Mouse (Mus musculus) erythroblast, embryonic 14.5 days (primary cell): ENCODE data around the gene Gm1123. TPM values are rescaled to one million over a fixed set of nuclear protein-coding genes. Genes with fewer than 3 reads are reported as not detected.

ENCODE experiments used
- H3K27me3 ChIP-seq: 2 replicates; pipeline ENCODE4 v1.6.1; 2012; ENCODE audit warnings: inconsistent platforms; ENCODE audit not compliant: control insufficient read depth
- H3K36me3 ChIP-seq: 2 replicates; pipeline ENCODE4 v1.6.1; 2012; ENCODE audit warnings: mild to moderate bottlenecking, inconsistent platforms; ENCODE audit not compliant: control insufficient read depth
- H3K4me1 ChIP-seq: 2 replicates; pipeline ENCODE4 v1.6.1; 2012; ENCODE audit warnings: inconsistent platforms; ENCODE audit not compliant: control insufficient read depth
- H3K4me3 ChIP-seq: replicated peaks from 2 replicates; pipeline ENCODE3; 2012; ENCODE audit warnings: moderate library complexity, mild to moderate bottlenecking, inconsistent platforms
- H3K9me3 ChIP-seq: 2 replicates; pipeline ENCODE4 v1.6.1; 2012; ENCODE audit warnings: low read length, inconsistent platforms, mixed read lengths; ENCODE audit not compliant: control insufficient read depth
- GATA1 ChIP-seq: IDR thresholded peaks from 2 replicates; pipeline ENCODE4 v1.6.1; 2012; ENCODE audit warnings: low read length, inconsistent platforms, mixed read lengths
- TAL1 ChIP-seq: IDR thresholded peaks from 3 replicates; pipeline ENCODE4 v1.6.1; 2012; ENCODE audit warnings: low read length, inconsistent platforms, mixed read lengths
- polyA plus RNA-seq: library from polyadenylated mRNA; stranded (reverse); fragments of >175 nt; gene quantifications from 2 replicates; pipeline ENCODE4 v1.2.3, GENCODE M21; 2012

Gene Gm1123
- polyA plus RNA-seq, 1 experiment = not detected

GRCm38 (mm10) chr9:98985800-98986475, 49.6 kb downstream of the Gm1123 start, which contains the start of gene Faim:
Faim (plus strand) TSS chr9:98986373.
- Histone ChIP-seq H3K4me1 (peaks cover 18% of the 10 kb centered on the region), H3K9me3 (no peaks in the 10 kb centered on the region), H3K4me3 (peak within 1 kb of the TSS; percentile 79), H3K27me3 (peaks cover 30% of the 10 kb centered on the region), H3K36me3 (no peaks in the 10 kb centered on the region)
- TF ChIP-seq GATA1 (no peak), TAL1 (no peak)

GRCm38 (mm10) chr9:98979431-98980416, 55.8 kb downstream of the Gm1123 start:
- peak overlapping the region; percentile 19 for H3K4me3 ChIP-seq
- H3K4me1 ChIP-seq = peaks cover 8% of the 10 kb centered on the region
- H3K27me3 ChIP-seq = peaks cover 77% of the 10 kb centered on the region
- no peaks in the 10 kb centered on the region for H3K9me3 ChIP-seq
- TF ChIP-seq GATA1 (no peak), TAL1 (no peak)
- no peaks in the 10 kb centered on the region for H3K36me3 ChIP-seq

GRCm38 (mm10) chr9:98976520-98976919, 59.0 kb downstream of the Gm1123 start:
- Histone ChIP-seq H3K9me3 (no peaks in the 10 kb centered on the region), H3K4me1 (peaks cover 8% of the 10 kb centered on the region), H3K36me3 (no peaks in the 10 kb centered on the region), H3K27me3 (peaks cover 82% of the 10 kb centered on the region), H3K4me3 (no peak overlapping the region)
- TF ChIP-seq TAL1 = no peak
- no peak for TF ChIP-seq GATA1

GRCm38 (mm10) chr9:98976081-98976480, 59.4 kb downstream of the Gm1123 start:
- Histone ChIP-seq H3K36me3 (no peaks in the 10 kb centered on the region), H3K9me3 (no peaks in the 10 kb centered on the region), H3K4me3 (no peak overlapping the region), H3K27me3 (peaks cover 84% of the 10 kb centered on the region), H3K4me1 (peaks cover 8% of the 10 kb centered on the region)
- no peak for TF ChIP-seq GATA1
- TF ChIP-seq TAL1 = no peak

GRCm38 (mm10) chr9:98974898-98975297, 60.6 kb downstream of the Gm1123 start:
- TF ChIP-seq TAL1 = no peak
- no peak for TF ChIP-seq GATA1
- Histone ChIP-seq H3K36me3 (no peaks in the 10 kb centered on the region), H3K4me3 (no peak overlapping the region), H3K27me3 (peaks cover 92% of the 10 kb centered on the region), H3K9me3 (peaks cover 6% of the 10 kb centered on the region), H3K4me1 (peaks cover 6% of the 10 kb centered on the region)

GRCm38 (mm10) chr9:98973561-98973960, 62.0 kb downstream of the Gm1123 start:
- Histone ChIP-seq H3K4me3 (no peak overlapping the region), H3K27me3 (peaks cover 89% of the 10 kb centered on the region)
- no peak for TF ChIP-seq TAL1
- no peak for TF ChIP-seq GATA1

GRCm38 (mm10) chr9:98973101-98973521, 62.4 kb downstream of the Gm1123 start:
- no peak overlapping the region for H3K4me3 ChIP-seq
- H3K9me3 ChIP-seq = peaks cover 7% of the 10 kb centered on the region
- H3K36me3 ChIP-seq = no peaks in the 10 kb centered on the region
- H3K27me3 ChIP-seq = peaks cover 90% of the 10 kb centered on the region
- TF ChIP-seq TAL1 (no peak), GATA1 (no peak)
- no peaks in the 10 kb centered on the region for H3K4me1 ChIP-seq

More at GRCm38 (mm10) chr9:98973561-98973960, 62.0 kb downstream of the Gm1123 start:
- Histone ChIP-seq H3K9me3 (peaks cover 6% of the 10 kb centered on the region), H3K36me3 (no peaks in the 10 kb centered on the region), H3K4me1 (no peaks in the 10 kb centered on the region)

- Histone ChIP-seq H3K27me3 (peaks cover 87% of the 10 kb centered on the region), H3K9me3 (peaks cover 8% of the 10 kb centered on the region), H3K4me1 (no peaks in the 10 kb centered on the region), H3K36me3 (no peaks in the 10 kb centered on the region), H3K4me3 (no peak overlapping the region)
- TF ChIP-seq TAL1 (no peak), GATA1 (no peak)
These were observed 70.4 kb downstream of the Gm1123 start for GRCm38 (mm10) chr9:98965084-98965483.

- Histone ChIP-seq H3K27me3 (peaks cover 92% of the 10 kb centered on the region), H3K9me3 (peaks cover 8% of the 10 kb centered on the region), H3K36me3 (no peaks in the 10 kb centered on the region), H3K4me1 (no peaks in the 10 kb centered on the region), H3K4me3 (no peak overlapping the region)
- no peak for TF ChIP-seq GATA1
- TF ChIP-seq TAL1 = no peak
These were observed 71.9 kb downstream of the Gm1123 start for GRCm38 (mm10) chr9:98963661-98964060.
